Mouse (Mus musculus) small intestine, adult 2 months (tissue): Measurements from ENCODE around the gene Pofut1.

Source experiments
- CTCF ChIP-seq: fragments of 200-500 bp; IDR thresholded peaks from 2 replicates; pipeline ENCODE4 v1.5.1; 2012; ENCODE audit warnings: low read depth, mild to moderate bottlenecking, control low read depth, inconsistent platforms, low read length, moderate library complexity, mixed read lengths; ENCODE audit not compliant: insufficient replicate concordance, insufficient read length; ENCODE audit errors: extremely low read depth
- POLR2A ChIP-seq: fragments of 200-500 bp; IDR thresholded peaks from 2 replicates; pipeline ENCODE4 v1.6.1; 2012; ENCODE audit warnings: low read depth, mild to moderate bottlenecking, control low read depth, inconsistent platforms, low read length, moderate library complexity

- TF ChIP-seq CTCF (no peak), POLR2A (no peak)
These were observed 28.0 kb upstream of the Pofut1 start for GRCm38 (mm10) chr2:153213351-153213750.
